Mouse (Mus musculus) limb, embryonic 14.5 days (tissue): ENCODE results near the gene Nmur1. TPM values are rescaled to one million over a fixed set of nuclear protein-coding genes. Genes with fewer than 3 reads are reported as not detected.
"Not testable (repeated sequence)": the region's sequence is repeated elsewhere in the genome, so short reads cannot be mapped to it uniquely, and the experiment has no call there.

ENCODE experiments used
- ATAC-seq: fragments of 200-750 bp; cut with Nextera tagmentation; 2 replicates; pipeline ENCODE4 v1.8.0; 2017; ENCODE audit warnings: low read depth, moderate number of reproducible peaks, moderate TSS enrichment; ENCODE audit not compliant: low FRiP score
- DNase-seq: peaks from one replicate; pipeline ENCODE4 v3.0.0-alpha.2; 2015; ENCODE audit warnings: low spot score
- H3K27ac ChIP-seq: fragments of 300-500 bp; sonication (generic); replicated peaks from 2 replicates; pipeline ENCODE4 v1.5.1; 2014; ENCODE audit warnings: low read depth, mild to moderate bottlenecking, low read length, moderate library complexity, mixed read lengths
- H3K27me3 ChIP-seq: fragments of 300-500 bp; sonication (generic); 2 replicates; pipeline ENCODE4 v1.6.1; 2014; ENCODE audit warnings: low read length, mixed read lengths; ENCODE audit not compliant: control insufficient read depth, insufficient read depth
- H3K36me3 ChIP-seq: fragments of 300-500 bp; sonication (generic); 2 replicates; pipeline ENCODE4 v1.6.1; 2014; ENCODE audit warnings: mild to moderate bottlenecking, low read length, moderate library complexity, mixed read lengths; ENCODE audit not compliant: control insufficient read depth, insufficient read depth
- H3K4me1 ChIP-seq: fragments of 300-500 bp; sonication (generic); 2 replicates; pipeline ENCODE4 v1.6.1; 2014; ENCODE audit warnings: antibody characterized with exemption, low read length, mixed read lengths; ENCODE audit not compliant: control insufficient read depth, insufficient read depth
- H3K4me2 ChIP-seq: fragments of 300-500 bp; sonication (generic); replicated peaks from 2 replicates; pipeline ENCODE4 v1.6.1; 2014; ENCODE audit warnings: low read depth, mild to moderate bottlenecking, low read length, moderate library complexity; ENCODE audit not compliant: severe bottlenecking
- H3K4me3 ChIP-seq: fragments of 300-500 bp; sonication (generic); replicated peaks from 2 replicates; pipeline ENCODE4 v1.5.1; 2014; ENCODE audit warnings: low read length
- H3K9ac ChIP-seq: fragments of 300-500 bp; sonication (generic); 2 replicates; pipeline ENCODE4 v1.6.1; 2014; ENCODE audit warnings: mild to moderate bottlenecking, low read depth, low read length, moderate library complexity; ENCODE audit not compliant: severe bottlenecking
- H3K9me3 ChIP-seq: fragments of 300-500 bp; sonication (generic); 2 replicates; pipeline ENCODE4 v1.6.1; 2016; ENCODE audit warnings: low read length; ENCODE audit not compliant: control insufficient read depth
- POLR2A ChIP-seq: fragments of 200-500 bp; IDR thresholded peaks from 2 replicates; pipeline ENCODE4 v1.8.0; 2012; ENCODE audit warnings: inconsistent platforms, mild to moderate bottlenecking, moderate library complexity, borderline replicate concordance; ENCODE audit not compliant: insufficient read depth, insufficient read length; ENCODE audit errors: extremely low read depth
- WGBS: fragments of 180-500 bp; shearing (Covaris S2); extraction: QIAGEN DNeasy Blood & Tissue Kit; methylation state at CpG from one replicate; pipeline ENCODE4 v1.1.7; 2014; 5-methylcytosine and 5-hydroxymethylcytosine counted together
- polyA plus RNA-seq, 2 experiments: library from polyadenylated mRNA; depleted of rRNA in 1 of 2; stranded (reverse) in 1 of 2; unstranded in 1 of 2; fragments of >200 nt; fragmentation: Nextera tagmentation in 1 of 2; extraction: Ambion mirVana in 1 of 2; gene quantifications; 2 replicates each; pipeline versions ENCODE4 v1.2.1 to v1.2.3; 2012 to 2014

The Nmur1 gene
- polyA plus RNA-seq, 2 experiments: not detected

GRCm38 (mm10) chr1:86345956-86346355 lies 80.1 kb downstream of the Nmur1 start:
- DNase-seq (no peak), ATAC-seq (no peak)
- Histone ChIP-seq H3K27ac (no peak overlapping the region), H3K36me3 (peaks cover 46% of the 10 kb centered on the region), H3K4me3 (no peak overlapping the region), H3K27me3 (no peaks in the 10 kb centered on the region), H3K9ac (no peak overlapping the region), H3K4me1 (no peaks in the 10 kb centered on the region), H3K4me2 (no peak overlapping the region), H3K9me3 (no peaks in the 10 kb centered on the region)
- WGBS: 93% methylated on average over 4 of the region's 4 CpGs
- TF ChIP-seq POLR2A: no peak

GRCm38 (mm10) chr1:86345069-86345468 lies 81.0 kb downstream of the Nmur1 start:
- H3K4me1 ChIP-seq: no peaks in the 10 kb centered on the region
- peaks cover 37% of the 10 kb centered on the region for H3K36me3 ChIP-seq
- DNase-seq: no peak
- no peak overlapping the region for H3K4me2 ChIP-seq
- no peak overlapping the region for H3K4me3 ChIP-seq
- ATAC-seq: no peak
- WGBS: 94% methylated on average over 4 of the region's 4 CpGs
- no peaks in the 10 kb centered on the region for H3K27me3 ChIP-seq
- no peak overlapping the region for H3K27ac ChIP-seq
- no peak for TF ChIP-seq POLR2A
- H3K9me3 ChIP-seq: no peaks in the 10 kb centered on the region
- H3K9ac ChIP-seq: no peak overlapping the region

GRCm38 (mm10) chr1:86343969-86344861 lies 81.8 kb downstream of the Nmur1 start:
- no peak for ATAC-seq

GRCm38 (mm10) chr1:86343087-86343645 lies 82.9 kb downstream of the Nmur1 start:
- no peak for ATAC-seq
- no peak for TF ChIP-seq POLR2A
- WGBS: 86% methylated on average over 1 of the region's 1 CpGs

More at GRCm38 (mm10) chr1:86343969-86344861, 81.8 kb downstream of the Nmur1 start:
- 66% methylated on average over 4 of the region's 4 CpGs for WGBS
- H3K4me2 ChIP-seq: no peak overlapping the region
- H3K9ac ChIP-seq: no peak overlapping the region
- no peaks in the 10 kb centered on the region for H3K27me3 ChIP-seq
- H3K4me3 ChIP-seq: no peak overlapping the region
- H3K4me1 ChIP-seq: no peaks in the 10 kb centered on the region
- no peak for DNase-seq
- H3K27ac ChIP-seq: no peak overlapping the region
- peaks cover 28% of the 10 kb centered on the region for H3K36me3 ChIP-seq
- no peaks in the 10 kb centered on the region for H3K9me3 ChIP-seq
- no peak for TF ChIP-seq POLR2A

GRCm38 (mm10) chr1:86342371-86342770 lies 83.7 kb downstream of the Nmur1 start:
- TF ChIP-seq POLR2A: no peak
- WGBS: 90% methylated on average over 2 of the region's 2 CpGs

More at GRCm38 (mm10) chr1:86343087-86343645, 82.9 kb downstream of the Nmur1 start:
- no peak overlapping the region for H3K27ac ChIP-seq
- no peak for DNase-seq
- no peaks in the 10 kb centered on the region for H3K4me1 ChIP-seq
- H3K4me3 ChIP-seq: no peak overlapping the region
- H3K36me3 ChIP-seq: peaks cover 18% of the 10 kb centered on the region
- no peaks in the 10 kb centered on the region for H3K27me3 ChIP-seq
- H3K9me3 ChIP-seq: no peaks in the 10 kb centered on the region
- no peak overlapping the region for H3K4me2 ChIP-seq
- no peak overlapping the region for H3K9ac ChIP-seq

GRCm38 (mm10) chr1:86341096-86341495 lies 84.9 kb downstream of the Nmur1 start:
- not testable (repeated sequence) for H3K9me3 ChIP-seq, H3K4me3 ChIP-seq, H3K27me3 ChIP-seq, H3K4me1 ChIP-seq, H3K36me3 ChIP-seq, H3K4me2 ChIP-seq, H3K27ac ChIP-seq, ATAC-seq, H3K9ac ChIP-seq, DNase-seq
- 100% methylated on average over 2 of the region's 2 CpGs for WGBS

More at GRCm38 (mm10) chr1:86342371-86342770, 83.7 kb downstream of the Nmur1 start:
- Histone ChIP-seq H3K27me3 (no peaks in the 10 kb centered on the region), H3K4me3 (no peak overlapping the region), H3K9me3 (no peaks in the 10 kb centered on the region), H3K4me1 (no peaks in the 10 kb centered on the region), H3K27ac (no peak overlapping the region), H3K9ac (no peak overlapping the region), H3K36me3 (peaks cover 10% of the 10 kb centered on the region; the same call in 1 of the 2 replicates), H3K4me2 (no peak overlapping the region)
- ATAC-seq (no peak), DNase-seq (no peak)
